Mouse (Mus musculus) kidney, adult 11 months (tissue): Measurements from ENCODE around the gene Ankrd39.
"Not testable (repeated sequence)": the region's sequence is repeated elsewhere in the genome, so short reads cannot be mapped to it uniquely, and the experiment has no call there.

Source experiments
- DNase-seq: peaks from one replicate; pipeline ENCODE4 v3.0.0; 2022

Ankrd39 gene

DNA sequence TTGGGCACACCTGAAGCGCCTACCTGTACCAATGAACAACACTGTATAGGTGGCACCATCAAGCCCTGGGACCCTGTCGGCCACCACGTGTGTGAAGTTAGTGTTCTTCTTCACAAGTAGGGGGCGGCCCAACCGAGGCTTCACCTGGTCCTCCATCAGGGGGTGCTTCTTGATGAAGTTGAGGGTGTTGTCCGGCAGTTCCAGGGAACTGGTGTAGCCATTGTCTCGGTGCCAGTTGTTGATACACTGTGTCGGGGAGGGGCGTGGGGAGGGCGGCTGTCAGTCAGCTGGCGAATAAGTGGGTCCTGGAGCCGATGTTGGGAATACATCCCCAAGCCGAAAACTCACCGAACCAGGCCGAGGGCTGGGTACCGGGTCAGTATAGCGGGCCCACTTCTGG is 4.7 kb upstream of the Ankrd39 start:
- DNase-seq, result no peak

DNA sequence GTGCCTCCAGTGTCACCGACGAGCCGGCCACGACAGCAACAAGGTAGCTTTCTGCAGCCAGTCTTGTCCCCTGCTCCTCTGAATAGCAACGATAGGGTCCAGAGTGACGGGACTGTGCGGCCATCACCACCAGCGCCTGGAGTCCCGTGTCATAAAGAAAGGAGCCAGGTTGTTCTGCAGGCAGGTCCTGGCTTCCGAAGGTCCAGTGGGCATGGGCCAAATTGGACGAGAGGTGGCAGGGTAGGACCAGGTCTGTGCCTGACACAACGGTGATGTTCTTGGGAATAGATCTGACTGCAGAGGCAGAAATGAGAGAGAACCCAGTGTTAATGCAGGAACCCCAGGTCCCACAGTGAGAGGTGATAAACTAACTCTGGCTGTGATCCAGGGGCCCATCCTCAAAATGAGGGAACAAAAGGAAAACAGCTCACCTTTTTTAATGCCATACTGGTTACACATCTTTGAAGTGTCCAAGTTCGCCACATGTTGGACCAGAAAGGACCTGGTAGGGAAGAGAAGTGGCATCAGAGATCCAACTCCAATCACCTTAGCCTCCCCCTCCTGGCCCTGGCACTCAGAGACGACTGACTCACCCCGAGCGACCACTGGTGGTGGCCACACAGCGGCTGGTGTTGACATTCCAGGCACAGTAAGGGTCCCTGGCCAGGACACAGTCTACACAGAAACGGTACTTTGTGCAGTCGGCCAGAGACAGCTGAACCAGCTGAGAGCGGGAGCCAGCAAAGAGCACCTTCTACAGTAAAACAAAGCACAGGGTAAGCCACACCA is 3.0 kb upstream of the Ankrd39 start:
- DNase-seq, result no peak

DNA sequence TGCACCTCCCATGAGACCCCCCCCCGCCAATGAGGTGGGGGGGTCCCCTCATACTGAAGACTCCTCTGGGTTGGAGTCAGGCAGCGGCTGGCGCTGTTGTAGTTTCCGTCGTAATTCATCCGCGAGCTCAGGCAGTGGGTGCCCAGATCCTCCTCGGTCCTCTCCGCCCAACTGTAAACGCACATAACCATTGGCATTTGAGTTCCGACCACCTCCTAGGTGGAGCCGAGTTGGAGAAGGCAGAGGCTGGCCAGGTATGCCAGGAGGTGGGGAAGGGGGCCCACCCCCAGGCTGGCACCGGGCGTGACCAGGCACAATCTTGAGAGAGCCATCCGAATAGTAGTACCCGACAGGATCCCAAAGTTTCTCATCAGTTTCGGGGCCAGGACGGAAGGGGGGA is 2.2 kb upstream of the Ankrd39 start:
- no peak for DNase-seq

DNA sequence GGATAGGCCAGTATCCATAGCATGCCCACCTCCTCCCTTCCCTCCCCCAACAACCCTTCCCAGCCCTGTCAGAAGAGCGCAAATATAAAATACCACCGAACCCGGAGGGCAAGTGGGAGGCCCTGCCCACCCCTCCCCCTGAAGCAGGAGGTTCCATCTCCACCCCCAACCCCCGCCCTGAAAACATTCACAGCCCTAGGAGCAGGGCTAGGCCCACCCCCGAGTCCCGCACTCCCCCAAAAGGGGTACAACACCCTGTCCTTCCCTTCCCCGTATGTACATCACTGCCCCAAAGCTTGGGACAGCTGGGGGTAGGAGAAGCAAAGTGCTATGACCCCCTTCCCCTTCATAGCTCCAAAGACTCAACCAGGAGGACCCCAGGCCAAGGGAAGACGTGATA is 1.5 kb upstream of the Ankrd39 start:
- DNase-seq, result no peak

DNA sequence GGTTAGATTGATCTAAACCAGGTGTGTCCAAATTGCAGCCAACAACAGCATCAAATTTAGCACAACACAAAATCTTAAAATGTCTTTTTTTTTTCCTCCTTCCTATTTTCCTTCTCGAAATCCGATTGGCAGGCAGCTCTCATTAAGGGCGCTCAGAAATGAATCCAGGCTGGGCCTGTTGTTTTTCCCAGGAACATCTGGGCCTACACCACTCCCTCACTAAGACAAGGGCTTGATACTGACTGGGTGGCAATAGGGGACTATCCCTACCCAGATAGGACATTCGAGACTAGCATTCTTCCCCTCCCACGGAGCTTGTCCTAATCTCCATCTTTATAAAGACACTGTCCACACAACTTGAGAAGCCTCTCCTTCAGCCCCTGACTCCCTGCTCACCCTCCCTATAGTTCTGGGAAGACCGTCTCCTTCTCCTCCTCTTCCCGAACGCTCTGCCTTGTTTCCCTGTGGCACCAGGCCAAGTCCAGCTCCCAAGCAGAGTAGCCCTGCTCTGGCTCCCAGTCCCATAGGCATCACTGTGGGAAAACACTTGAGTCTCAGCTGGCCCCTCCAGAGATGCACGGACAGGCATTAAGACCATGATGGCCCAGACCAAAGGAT is 845 bp upstream of the Ankrd39 start:
- DNase-seq, result no peak

DNA sequence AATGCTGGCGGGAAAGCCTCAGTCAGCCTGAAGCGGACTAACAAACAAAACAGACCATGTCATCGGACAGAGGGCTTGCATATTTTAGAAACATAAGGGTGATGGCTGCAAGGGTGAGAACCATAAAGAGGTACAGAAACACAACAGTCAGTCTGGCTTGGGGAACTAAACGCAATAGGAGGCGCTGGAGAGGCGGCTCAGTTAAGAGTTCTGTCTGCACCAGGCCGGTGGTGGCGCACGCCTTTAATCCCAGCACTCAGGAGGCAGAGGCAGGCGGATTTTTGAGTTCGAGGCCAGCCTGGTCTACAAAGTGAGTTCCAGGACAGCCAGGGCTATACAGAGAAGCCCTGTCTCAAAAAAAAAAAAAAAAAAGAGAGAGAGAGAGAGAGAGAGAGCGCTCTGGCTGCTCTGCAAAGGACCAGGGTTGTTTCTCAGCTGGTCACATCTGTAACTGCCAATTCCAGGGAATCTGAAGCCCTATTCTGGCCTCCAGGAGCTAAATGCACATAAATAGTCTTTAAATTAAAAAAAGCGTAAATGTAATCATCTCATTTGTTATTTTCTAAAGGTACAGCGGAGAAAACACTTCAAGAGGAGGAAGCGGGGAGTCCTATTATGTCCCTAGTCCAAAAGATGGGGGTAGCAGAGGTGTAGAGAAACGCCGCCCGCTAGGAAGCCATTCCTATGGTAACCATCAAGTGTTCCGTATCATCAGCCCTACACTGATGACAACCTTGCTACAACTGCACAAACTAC is 1.2 kb downstream of the Ankrd39 start:
- no peak for DNase-seq

DNA sequence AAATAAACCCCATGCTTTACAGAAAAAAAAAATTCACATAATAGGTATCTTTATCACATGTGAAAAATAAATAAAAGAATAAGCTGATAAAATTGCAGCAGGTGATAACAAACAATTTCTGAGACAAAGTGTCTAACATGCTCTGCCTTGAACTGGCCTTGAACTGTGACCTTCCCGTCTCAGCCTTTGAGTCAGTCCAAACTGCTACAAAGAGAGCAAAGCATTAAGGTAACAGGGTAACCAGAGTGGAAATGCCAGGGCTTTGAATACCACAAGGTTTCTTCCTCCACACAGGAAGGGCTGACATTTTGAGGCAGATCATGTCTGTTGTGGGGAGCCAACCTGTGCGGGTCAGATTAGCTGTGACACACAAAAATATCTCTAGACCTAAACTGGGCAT is 1.9 kb downstream of the Ankrd39 start:
- no peak for DNase-seq

DNA sequence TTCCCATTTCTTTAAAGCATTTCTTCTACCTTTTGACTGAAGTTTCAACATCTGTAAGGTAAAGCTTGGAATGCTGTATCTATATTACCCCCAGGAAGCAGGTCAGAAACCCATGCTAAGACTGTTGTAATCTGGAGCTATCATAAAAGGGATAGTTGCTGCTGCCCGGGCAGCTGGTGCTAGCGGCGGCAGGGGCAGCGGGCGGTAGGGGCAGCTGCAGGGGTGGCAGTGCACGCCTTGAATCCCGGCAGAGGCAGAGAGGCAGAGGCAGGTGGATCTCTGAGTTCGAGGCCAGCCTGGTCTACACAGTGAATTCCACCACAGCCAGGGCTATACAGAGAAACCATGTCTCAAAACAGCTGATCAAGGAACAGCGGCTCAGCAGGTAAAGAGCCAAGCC is 4.3 kb downstream of the Ankrd39 start:
- no peak for DNase-seq

DNA sequence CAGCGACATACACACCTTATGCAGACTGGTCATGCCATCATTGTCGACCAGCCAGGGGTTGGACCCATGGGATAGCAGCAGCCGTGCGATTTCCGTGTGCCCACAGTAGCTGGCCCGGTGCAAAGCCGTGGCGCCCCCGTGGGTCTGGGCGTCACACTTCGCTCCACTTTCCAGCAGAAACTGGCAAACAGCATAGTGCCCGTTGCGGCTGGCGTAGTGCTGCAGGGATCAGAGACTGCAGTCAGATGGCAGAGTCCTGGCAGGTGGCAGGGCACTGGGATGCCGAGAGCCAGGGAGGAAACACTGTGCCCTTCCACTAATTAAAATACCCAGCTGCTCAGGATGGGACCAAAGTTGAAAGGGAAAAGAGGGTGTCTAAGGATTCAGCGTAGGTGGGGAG is 5.4 kb downstream of the Ankrd39 start:
- no peak for DNase-seq

DNA sequence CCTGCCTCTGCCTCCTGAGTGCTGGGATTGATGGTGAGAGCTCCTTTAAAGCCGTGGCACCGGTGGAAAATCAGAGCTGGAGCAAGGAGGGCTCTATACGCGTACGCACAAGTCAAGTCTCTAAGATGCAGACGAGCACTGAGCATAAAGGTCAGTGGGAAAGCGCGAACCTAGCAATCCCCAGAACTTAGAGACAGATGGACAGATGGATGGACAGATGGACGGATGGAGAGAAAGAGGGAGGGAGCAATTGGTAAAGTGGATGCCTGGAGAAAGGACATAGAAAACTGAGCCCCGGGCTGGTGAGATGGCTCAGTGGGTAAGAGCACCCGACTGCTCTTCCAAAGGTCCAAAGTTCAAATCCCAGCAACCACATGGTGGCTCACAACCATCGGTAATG is 6.4 kb downstream of the Ankrd39 start:
- DNase-seq, result no peak

DNA sequence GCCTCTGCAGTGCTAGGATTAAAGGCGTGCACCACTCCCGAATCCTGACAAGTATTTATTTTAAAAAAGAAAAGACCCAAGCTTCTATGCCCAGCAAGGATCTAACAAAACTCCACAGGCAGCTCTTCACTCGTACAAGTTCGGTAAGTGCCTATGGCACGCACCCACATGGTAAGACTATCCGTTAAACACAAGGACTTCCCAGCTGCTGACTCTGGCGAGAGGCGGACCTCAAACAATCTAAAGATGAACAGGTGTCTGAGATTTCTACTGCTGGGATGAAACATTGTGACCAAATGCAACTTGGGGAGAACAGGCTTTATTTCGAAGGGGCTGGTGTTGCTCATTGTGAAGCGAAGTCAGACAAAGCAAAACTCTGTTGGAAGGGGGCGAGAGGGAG is 7.1 kb downstream of the Ankrd39 start:
- DNase-seq, result no peak

DNA sequence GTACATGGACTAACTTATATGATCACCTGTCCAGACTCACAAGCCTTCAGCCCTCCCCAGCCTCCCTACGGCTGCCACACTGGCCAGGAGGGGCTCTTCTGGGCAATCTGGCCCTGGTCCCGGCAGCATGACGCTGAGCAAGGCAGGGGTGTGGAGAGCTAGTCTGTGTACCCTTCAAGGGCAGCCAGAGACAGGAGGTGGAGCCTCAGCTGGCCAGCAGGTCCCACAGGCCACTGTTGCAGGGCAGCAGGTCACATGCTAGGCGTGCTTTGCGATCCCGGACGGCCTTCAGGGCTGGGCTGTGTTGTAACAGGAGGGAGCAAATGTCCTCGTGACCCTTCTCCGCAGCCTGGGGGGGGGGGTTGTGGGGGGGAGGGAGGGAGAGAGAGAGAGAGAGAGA is 8.1 kb downstream of the Ankrd39 start, which contains the start of gene Gm42417:
Gm42417 (minus strand) TSS at position 244 of the 400 bp plus-strand sequence.
- peak; percentile 97 for DNase-seq

DNA sequence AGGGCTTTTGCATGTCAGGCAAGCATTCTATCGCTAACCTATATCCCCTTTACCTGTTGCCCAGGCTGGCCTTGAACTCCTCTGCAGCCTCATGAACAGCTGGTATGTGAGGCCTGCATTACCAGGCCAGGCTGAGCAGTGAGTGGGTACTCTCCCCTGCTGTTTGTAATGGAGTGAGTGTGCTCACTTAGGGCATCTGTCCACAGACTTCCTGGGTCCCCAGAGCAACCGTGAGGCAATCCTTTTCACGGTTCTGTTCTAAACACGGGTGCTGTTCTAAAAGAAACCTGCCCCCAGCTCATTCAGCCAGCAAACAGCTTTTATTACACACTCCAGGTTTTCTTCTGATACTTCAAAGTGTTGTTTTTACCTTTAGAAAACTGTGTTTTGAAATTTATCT is 8.5 kb downstream of the Ankrd39 start:
- no peak for DNase-seq

DNA sequence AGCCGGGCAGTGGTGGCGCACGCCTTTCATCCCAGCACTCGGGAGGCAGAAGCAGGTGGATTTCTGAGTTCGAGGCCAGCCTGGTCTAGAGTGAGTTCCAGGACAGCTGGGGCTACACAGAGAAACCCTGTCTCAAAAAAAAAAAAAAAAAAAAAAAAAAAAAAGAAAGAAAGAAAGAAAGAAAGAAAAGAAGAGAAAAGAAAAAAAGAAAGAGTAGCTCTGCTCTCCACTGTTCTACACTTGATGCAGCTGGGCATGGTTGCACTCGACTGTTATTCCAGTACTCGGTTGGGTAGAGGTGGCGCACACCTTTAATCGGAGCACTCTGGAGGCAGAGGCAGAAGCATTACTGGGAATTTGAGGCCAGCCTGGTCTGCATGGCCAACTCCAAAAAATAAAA is 10.5 kb downstream of the Ankrd39 start, which contains the start of gene Ankrd23:
Ankrd23 (minus strand) TSS at position 101 of the 400 bp plus-strand sequence.
- not testable (repeated sequence) for DNase-seq

DNA sequence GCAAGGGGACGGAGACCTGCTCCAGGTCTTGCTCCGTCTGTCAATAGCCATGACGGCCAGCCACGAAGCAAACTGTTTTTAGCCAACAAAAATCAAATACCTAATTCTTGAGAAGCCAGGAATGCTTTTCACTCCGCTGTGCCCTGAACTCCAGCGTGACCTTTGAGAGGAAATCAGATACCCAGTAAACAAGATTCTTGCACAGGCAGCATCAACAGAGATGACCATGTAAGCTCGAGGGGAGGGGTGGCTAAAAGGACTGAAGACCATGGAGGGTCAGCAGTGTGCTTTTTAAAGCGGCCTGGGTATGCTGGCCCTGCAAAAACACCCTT is 10.9 kb downstream of the Ankrd39 start:
- no peak for DNase-seq

DNA sequence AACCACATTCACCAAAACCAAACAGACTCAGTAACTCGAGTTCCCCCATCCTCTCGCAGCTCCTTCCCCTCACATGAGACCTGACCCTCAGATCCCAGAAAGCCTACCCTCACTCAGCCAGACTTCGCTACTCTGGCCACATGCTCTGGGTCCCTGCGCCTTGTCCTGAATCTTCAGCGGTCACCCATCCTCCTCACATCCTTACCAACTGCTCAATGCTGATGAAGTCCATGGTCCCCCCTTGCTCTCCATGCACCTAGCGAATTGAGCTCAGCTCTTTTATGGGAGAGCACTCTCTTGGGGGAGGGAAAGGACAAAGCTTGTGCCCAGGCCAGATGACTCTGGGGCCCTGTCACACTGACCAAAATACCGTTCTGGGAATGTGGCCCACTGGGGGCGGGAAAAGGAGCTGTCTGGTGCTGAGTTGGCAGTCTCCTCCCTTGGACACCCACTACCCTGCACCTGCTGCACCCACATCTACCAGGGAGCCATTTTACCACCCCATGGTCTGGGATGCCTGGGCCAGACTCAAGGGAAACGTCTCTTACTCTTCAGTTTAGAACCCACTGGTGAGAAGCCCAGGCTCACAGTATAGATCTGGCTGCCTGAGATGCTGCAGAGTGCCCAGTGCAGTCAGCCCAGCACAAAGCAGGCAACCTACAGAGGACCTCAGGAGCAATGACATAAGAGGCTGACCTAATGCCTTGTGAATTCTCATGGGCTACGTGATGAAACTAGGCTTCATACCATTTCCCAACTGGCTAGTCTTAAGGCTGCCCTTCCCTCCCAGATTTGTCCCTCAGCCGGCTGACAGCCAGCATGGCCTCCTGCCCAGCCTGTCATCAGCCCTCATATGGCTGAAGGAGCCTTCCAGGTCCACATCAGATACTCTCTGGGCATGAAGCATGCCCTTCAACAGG is 11.5 kb downstream of the Ankrd39 start:
- no peak for DNase-seq

DNA sequence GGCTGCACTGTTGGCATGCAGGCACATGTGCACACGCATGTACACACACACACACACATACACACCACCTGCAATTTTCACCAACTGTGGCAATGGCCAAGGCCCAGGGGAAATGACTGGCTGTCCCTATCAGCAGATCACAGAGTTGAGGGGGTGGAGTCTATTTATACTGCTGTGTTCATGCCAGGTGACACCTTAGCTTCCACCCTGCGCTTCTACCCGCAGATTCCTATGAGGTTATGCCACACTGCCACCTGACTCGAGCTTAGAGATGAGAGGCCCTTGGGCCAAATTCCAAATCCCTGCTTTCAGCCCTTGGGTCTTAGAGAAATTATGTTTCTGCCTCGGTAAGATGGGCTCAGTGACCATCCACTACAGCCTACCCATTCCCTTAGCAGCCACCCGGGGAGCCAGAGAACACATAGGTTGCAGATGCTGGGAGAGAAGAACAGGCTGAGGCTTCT is 12.6 kb downstream of the Ankrd39 start:
- DNase-seq, result no peak

DNA sequence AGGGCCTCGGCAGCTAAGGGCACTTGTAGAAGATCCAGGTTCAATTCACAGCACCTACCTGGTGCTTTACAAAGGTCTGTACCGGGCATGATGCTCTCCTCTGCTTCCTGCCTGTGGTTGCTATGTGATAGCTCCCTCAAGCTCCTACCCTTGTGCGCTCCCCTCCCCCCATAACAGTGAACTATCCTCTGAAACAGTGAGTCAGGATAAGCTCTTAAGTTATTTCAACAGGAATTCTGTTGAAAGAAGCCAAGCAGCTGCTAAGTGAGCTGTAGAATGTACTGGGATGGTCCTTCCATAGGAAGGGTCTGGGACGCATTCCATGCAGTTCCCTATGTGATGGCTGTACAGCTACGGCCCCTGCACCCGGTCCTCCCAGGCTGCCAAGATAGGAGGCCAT is 13.7 kb downstream of the Ankrd39 start:
- no peak for DNase-seq

DNA sequence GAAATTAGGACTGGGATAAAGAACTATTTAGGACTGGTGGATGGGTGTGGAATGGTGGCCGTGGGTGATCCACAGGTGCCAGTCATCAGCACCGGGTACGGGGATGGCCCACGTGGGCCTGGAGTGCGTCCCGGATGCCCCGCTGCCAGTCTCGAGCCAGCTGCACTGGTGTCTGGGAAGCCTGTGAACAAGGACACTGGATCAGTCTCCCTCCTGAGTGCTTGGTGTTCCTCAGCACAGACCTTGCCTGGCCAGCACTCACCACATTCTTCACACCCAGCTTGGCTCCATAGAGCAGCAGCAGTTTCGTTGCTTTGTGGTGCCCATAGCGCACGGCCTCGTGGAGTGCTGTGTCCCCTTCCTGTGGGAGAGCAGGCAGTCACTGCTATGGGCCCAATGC is 15.8 kb downstream of the Ankrd39 start:
- DNase-seq, result no peak

DNA sequence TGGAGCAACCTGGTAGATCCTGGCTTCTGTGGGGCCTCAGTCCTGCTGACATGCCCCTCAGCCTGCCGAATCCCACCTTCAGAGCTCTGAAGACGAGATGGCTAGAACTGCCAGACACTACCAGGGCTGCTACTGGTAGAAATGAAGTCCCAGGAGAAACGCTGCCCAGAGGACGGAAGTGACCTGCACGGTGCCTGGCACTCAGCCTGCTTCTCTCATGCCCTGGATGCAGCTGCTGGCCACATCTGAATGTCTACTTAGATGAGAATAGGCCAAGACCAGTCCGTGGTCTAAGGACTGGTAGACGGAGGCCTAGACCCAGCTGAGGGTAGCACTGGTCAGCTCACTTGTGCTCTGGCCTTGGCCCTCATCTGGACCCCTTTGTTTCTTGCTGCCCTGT is 16.3 kb downstream of the Ankrd39 start:
- no peak for DNase-seq

DNA sequence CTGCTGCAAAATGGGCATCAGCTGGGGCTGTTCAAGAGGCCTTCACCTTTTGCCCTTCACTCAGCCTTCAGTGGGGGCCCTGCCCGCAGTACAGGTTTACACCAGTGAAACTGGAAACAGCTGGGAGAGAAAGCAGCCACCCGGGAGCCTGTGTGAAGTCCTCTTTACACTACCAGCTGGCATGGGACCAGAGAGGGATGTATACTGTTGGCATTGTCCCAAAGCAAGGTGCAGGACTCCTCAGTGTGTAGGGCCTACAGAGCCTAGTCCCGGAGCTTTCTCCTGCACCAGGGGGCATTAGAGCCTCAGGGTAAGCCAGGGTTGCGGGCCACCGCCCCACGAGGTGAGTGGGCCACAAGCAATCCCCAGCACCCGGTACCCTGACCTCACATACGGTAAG is 16.8 kb downstream of the Ankrd39 start:
- DNase-seq, result no peak

DNA sequence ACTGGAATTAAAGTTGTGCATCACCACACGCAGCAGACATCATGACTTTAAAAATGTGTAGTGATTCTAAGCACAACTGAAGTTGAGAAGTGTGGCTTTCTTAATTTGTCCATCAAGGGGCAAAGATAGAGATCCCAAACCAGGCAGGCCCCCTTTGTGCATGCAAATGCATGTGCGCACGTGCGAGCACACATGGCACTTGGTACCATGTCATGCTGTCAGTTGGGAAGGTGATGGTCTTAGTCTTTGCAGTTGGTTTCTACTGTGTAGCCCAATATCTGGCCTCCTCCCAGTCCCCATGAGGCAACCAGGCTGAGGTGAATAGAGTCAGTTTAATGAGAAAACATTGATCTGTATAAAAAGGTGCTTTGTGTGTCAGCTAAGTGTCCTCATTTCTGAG is 17.4 kb downstream of the Ankrd39 start:
- DNase-seq, result no peak

DNA sequence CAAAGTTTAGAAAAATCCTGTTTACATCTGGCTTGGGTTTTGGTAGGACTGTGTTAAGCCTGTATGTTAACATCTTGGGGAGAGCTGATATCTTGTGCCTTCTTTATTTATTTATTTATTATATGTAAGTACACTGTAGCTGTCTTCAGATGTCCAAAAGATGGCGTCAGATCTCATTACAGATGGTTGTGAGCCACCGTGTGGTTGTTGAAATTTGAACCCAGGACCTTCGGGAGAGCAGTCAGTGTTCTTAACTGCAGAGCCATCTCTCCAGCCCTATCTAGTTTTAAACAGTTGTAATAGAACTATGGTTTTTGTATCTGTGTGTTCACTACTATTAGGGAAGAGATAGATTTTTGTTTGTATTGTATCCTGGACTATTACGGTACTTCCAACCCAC is 18.0 kb downstream of the Ankrd39 start:
- no peak for DNase-seq
